Mouse (Mus musculus): ENCODE data around the gene Eri3. TPM values are rescaled to one million over a fixed set of nuclear protein-coding genes. Genes with fewer than 3 reads are reported as not detected.
A peak's percentile ranks its signal among the peaks of the same experiment; 100 is the strongest.

Eri3 gene
- total RNA-seq, 4 experiments from 2014 or later, result 73.0 to 105 (median 81.5) TPM

GRCm38 (mm10) chr4:117581626-117582025 lies 31.5 kb downstream of the Eri3 start:
- DNase-seq, result no peak

GRCm38 (mm10) chr4:117585995-117586394 lies 35.8 kb downstream of the Eri3 start:
- no peak for DNase-seq

GRCm38 (mm10) chr4:117587447-117587846 lies 37.3 kb downstream of the Eri3 start:
- no peak for DNase-seq

- DNase-seq, result no peak
These were observed 39.0 kb downstream of the Eri3 start for GRCm38 (mm10) chr4:117589081-117589660.

GRCm38 (mm10) chr4:117590781-117591180 lies 40.6 kb downstream of the Eri3 start:
- DNase-seq, result peak; percentile 15

GRCm38 (mm10) chr4:117592206-117592605 lies 42.0 kb downstream of the Eri3 start:
- no peak for DNase-seq

- no peak for DNase-seq
These were observed 45.1 kb downstream of the Eri3 start for GRCm38 (mm10) chr4:117595293-117595692.

GRCm38 (mm10) chr4:117599986-117600565 lies 49.9 kb downstream of the Eri3 start:
- DNase-seq, result no peak

- no peak for DNase-seq
These were observed 51.2 kb downstream of the Eri3 start for GRCm38 (mm10) chr4:117601338-117601776.

GRCm38 (mm10) chr4:117605099-117605953 lies 55.2 kb downstream of the Eri3 start:
- no peak for DNase-seq

GRCm38 (mm10) chr4:117605954-117606227 lies 55.7 kb downstream of the Eri3 start:
- DNase-seq, result no peak

GRCm38 (mm10) chr4:117606831-117607610 lies 56.9 kb downstream of the Eri3 start:
- DNase-seq, result no peak

- DNase-seq, result no peak
These were observed 58.1 kb downstream of the Eri3 start for GRCm38 (mm10) chr4:117608265-117608664.

- DNase-seq, result no peak
These were observed 59.3 kb downstream of the Eri3 start for GRCm38 (mm10) chr4:117609371-117610039.

GRCm38 (mm10) chr4:117611385-117611784 lies 61.2 kb downstream of the Eri3 start:
- DNase-seq, result no peak

- DNase-seq, result no peak
These were observed 61.6 kb downstream of the Eri3 start for GRCm38 (mm10) chr4:117611814-117612213.

GRCm38 (mm10) chr4:117612713-117613112 lies 62.5 kb downstream of the Eri3 start:
- DNase-seq, result no peak

- DNase-seq, result no peak
These were observed 63.1 kb downstream of the Eri3 start for GRCm38 (mm10) chr4:117613153-117613773.

GRCm38 (mm10) chr4:117616600-117616999 lies 66.4 kb downstream of the Eri3 start:
- no peak for DNase-seq

GRCm38 (mm10) chr4:117622270-117622669 lies 72.1 kb downstream of the Eri3 start:
- no peak for DNase-seq

- no peak for DNase-seq
These were observed 72.9 kb downstream of the Eri3 start for GRCm38 (mm10) chr4:117623025-117623424.

- no peak for DNase-seq
These were observed 74.5 kb downstream of the Eri3 start for GRCm38 (mm10) chr4:117624660-117625059.
